Mouse (Mus musculus) midbrain, postnatal 0 days (tissue): ENCODE data around the gene Olfr365. TPM values are rescaled to one million over a fixed set of nuclear protein-coding genes. Genes with fewer than 3 reads are reported as not detected.

ENCODE experiments used
- ATAC-seq: fragments of 200-750 bp; cut with Nextera tagmentation; 2 replicates; pipeline ENCODE4 v1.8.0; 2017; ENCODE audit warnings: moderate number of reproducible peaks, mild to moderate bottlenecking, moderate TSS enrichment, moderate library complexity; ENCODE audit not compliant: low FRiP score
- DNase-seq: peaks from one replicate; pipeline ENCODE4 v3.0.0-alpha.2; 2015; ENCODE audit warnings: low spot score
- H3K27ac ChIP-seq: fragments of 300-500 bp; sonication (generic); 2 replicates; pipeline ENCODE4 v1.5.1; 2014; ENCODE audit warnings: low read depth, mild to moderate bottlenecking, low read length, mixed read lengths
- H3K27me3 ChIP-seq: fragments of 300-500 bp; sonication (generic); 2 replicates; pipeline ENCODE4 v1.6.1; 2014; ENCODE audit warnings: low read length, control low read depth, mixed read lengths; ENCODE audit not compliant: insufficient read depth
- H3K36me3 ChIP-seq: fragments of 300-500 bp; sonication (generic); 2 replicates; pipeline ENCODE4 v1.6.1; 2014; ENCODE audit warnings: low read length, control low read depth, mixed read lengths; ENCODE audit not compliant: insufficient read depth
- H3K4me1 ChIP-seq: fragments of 300-500 bp; sonication (generic); 2 replicates; pipeline ENCODE4 v1.6.1; 2014; ENCODE audit warnings: mild to moderate bottlenecking, control low read depth, antibody characterized with exemption, low read length, mixed read lengths; ENCODE audit not compliant: insufficient read depth
- H3K4me2 ChIP-seq: fragments of 300-500 bp; sonication (generic); 2 replicates; pipeline ENCODE4 v1.6.1; 2014; ENCODE audit warnings: low read depth, mild to moderate bottlenecking, low read length, mixed read lengths; ENCODE audit not compliant: poor library complexity, severe bottlenecking
- H3K4me3 ChIP-seq: fragments of 300-500 bp; sonication (generic); 2 replicates; pipeline ENCODE4 v1.5.1; 2014; ENCODE audit warnings: low read depth, mild to moderate bottlenecking, low read length, moderate library complexity
- H3K9ac ChIP-seq: fragments of 300-500 bp; sonication (generic); replicated peaks from 2 replicates; pipeline ENCODE4 v1.6.1; 2014; ENCODE audit warnings: mild to moderate bottlenecking, low read length, moderate library complexity, mixed read lengths; ENCODE audit not compliant: poor library complexity, severe bottlenecking
- H3K9me3 ChIP-seq: fragments of 300-500 bp; sonication (generic); 2 replicates; pipeline ENCODE4 v1.6.1; 2016; ENCODE audit warnings: low read length, control low read depth
- CTCF ChIP-seq: IDR thresholded peaks from 2 replicates; pipeline ENCODE4 v1.5.1; 2016; ENCODE audit warnings: antibody characterized with exemption, mild to moderate bottlenecking
- WGBS: fragments of 180-500 bp; shearing (Covaris S2); extraction: QIAGEN DNeasy Blood & Tissue Kit; methylation state at CpG from one replicate; pipeline ENCODE4 v1.1.7; 2014; 5-methylcytosine and 5-hydroxymethylcytosine counted together
- polyA plus RNA-seq: library from polyadenylated mRNA; unstranded; fragments of >200 nt; fragmentation: Nextera tagmentation; extraction: Ambion mirVana; gene quantifications from 2 replicates; pipeline ENCODE4 v1.2.1, GENCODE M21; 2015
- total RNA-seq: library from RNA; depleted of rRNA; stranded (reverse); fragments of >200 nt; gene quantifications from 2 replicates; pipeline ENCODE4 v1.2.3, GENCODE M21; 2014; rRNA removed

The Olfr365 gene
- total RNA-seq (not detected in 2 replicates), polyA plus RNA-seq (not detected in 2 replicates)

- TF ChIP-seq CTCF = no peak
- Histone ChIP-seq H3K9me3 (0 out of 2 replicates have a peak, but pooled peaks cover 6% of the 10 kb centered on the region), H3K4me2 (no peak within 1 kb of the TSS), H3K9ac (no peak within 1 kb of the TSS), H3K4me3 (no peak within 1 kb of the TSS), H3K27ac (no peak within 1 kb of the TSS), H3K27me3 (no peaks in the 10 kb centered on the region), H3K36me3 (no peaks in the 10 kb centered on the region), H3K4me1 (no peaks in the 10 kb centered on the region)
- DNase-seq (no peak), ATAC-seq (no peak)
- WGBS = 72% methylated on average over 3 of the region's 3 CpGs
Measured at GRCm38 (mm10) chr2:37187898-37188297, at the start of gene Olfr365. Gene Olfr365 (plus strand): TSS chr2:37188198.

DNA sequence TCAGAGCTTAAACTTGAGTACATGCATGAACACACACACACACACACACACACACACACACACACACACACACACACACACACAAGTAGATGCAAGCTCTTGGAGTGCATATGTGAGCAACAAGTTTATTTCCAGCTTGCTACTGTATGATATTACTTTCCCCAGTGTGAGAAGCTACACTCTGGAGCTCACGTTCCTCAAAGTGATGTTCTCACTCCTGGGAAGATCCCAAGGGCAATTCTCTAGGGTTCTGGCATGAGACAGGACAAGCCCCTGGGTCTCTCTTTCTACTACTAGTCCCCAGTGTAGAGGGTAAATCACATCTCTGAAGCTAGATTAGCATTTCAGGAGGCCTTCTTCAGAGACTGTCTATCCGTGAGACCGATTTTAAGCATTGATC is 49.0 kb upstream of the Olfr365 start, which contains the start of gene Olfr364-ps1:
Olfr364-ps1 (plus strand) TSS at position 301 of the 400 bp plus-strand sequence.
- H3K27ac ChIP-seq = no peak within 1 kb of the TSS
- DNase-seq (no peak), ATAC-seq (no peak)
- no peaks in the 10 kb centered on the region for H3K4me1 ChIP-seq
- H3K9me3 ChIP-seq = peaks cover 15% of the 10 kb centered on the region
- no peak within 1 kb of the TSS for H3K9ac ChIP-seq
- WGBS = 83% methylated on average over 3 of the region's 3 CpGs
- no peaks in the 10 kb centered on the region for H3K36me3 ChIP-seq
- H3K4me3 ChIP-seq = no peak within 1 kb of the TSS
- H3K27me3 ChIP-seq = no peaks in the 10 kb centered on the region
- no peak for TF ChIP-seq CTCF
- H3K4me2 ChIP-seq = no peak within 1 kb of the TSS

DNA sequence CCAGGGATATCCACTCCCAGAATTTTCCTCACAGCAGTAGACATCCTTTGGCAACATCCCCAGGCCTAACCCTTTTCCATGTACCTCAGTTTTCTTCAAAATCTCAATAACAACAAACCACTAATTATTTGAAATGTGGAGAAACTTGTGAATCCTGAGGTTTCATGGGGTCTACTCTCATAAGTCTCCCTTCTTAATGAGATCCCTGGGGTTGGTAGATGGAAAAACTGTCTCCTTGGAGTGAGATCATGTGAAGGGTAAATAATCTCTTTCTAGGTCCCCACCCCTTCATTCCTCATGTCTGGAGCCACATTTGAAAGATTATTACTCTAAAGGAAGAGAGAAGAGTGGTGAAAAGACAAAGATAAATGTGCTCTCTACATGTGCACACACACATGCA is 23.3 kb downstream of the Olfr365 start, which contains the start of gene Olfr366:
Olfr366 (plus strand) TSS at position 301 of the 400 bp plus-strand sequence.
- TF ChIP-seq CTCF = no peak
- H3K4me3 ChIP-seq = no peak within 1 kb of the TSS
- no peaks in the 10 kb centered on the region for H3K4me1 ChIP-seq
- ATAC-seq (no peak), DNase-seq (no peak)
- H3K27ac ChIP-seq = no peak within 1 kb of the TSS
- no peaks in the 10 kb centered on the region for H3K27me3 ChIP-seq
- H3K4me2 ChIP-seq = no peak within 1 kb of the TSS
- H3K36me3 ChIP-seq = no peaks in the 10 kb centered on the region
- H3K9me3 ChIP-seq = peaks cover 4% of the 10 kb centered on the region; the same call in 1 of the 2 replicates
- H3K9ac ChIP-seq = no peak within 1 kb of the TSS

Other genes starting within 250 kb of the Olfr365 start
- gene Olfr357, start 194.4 kb upstream of the Olfr365 start, total RNA-seq = not detected in 2 replicates
- not detected in 2 replicates for gene Olfr357, start 194.4 kb upstream of the Olfr365 start, polyA plus RNA-seq
- gene Olfr358, start 178.9 kb upstream of the Olfr365 start, total RNA-seq = not detected in 2 replicates
- not detected in 2 replicates for gene Olfr358, start 178.9 kb upstream of the Olfr365 start, polyA plus RNA-seq
- gene Olfr360, start 122.5 kb upstream of the Olfr365 start, total RNA-seq = not detected in 2 replicates
- gene Olfr360, start 122.5 kb upstream of the Olfr365 start, polyA plus RNA-seq = not detected in 2 replicates
- not detected in 2 replicates for gene Olfr361, start 98.9 kb upstream of the Olfr365 start, total RNA-seq
- gene Olfr361, start 98.9 kb upstream of the Olfr365 start, polyA plus RNA-seq = not detected in 2 replicates
- gene Olfr362, start 70.3 kb upstream of the Olfr365 start, total RNA-seq = not detected in 2 replicates
- gene Olfr362, start 70.3 kb upstream of the Olfr365 start, polyA plus RNA-seq = not detected in 2 replicates
- not detected in 2 replicates for gene Olfr364-ps1, start 48.9 kb upstream of the Olfr365 start, total RNA-seq
- not detected in 2 replicates for gene Olfr364-ps1, start 48.9 kb upstream of the Olfr365 start, polyA plus RNA-seq
- not detected in 2 replicates for gene Olfr366, start 23.4 kb downstream of the Olfr365 start, total RNA-seq
- gene Olfr366, start 23.4 kb downstream of the Olfr365 start, polyA plus RNA-seq = not detected in 2 replicates
- gene Olfr368, start 138.3 kb downstream of the Olfr365 start, total RNA-seq = not detected in 2 replicates
- gene Olfr368, start 138.3 kb downstream of the Olfr365 start, polyA plus RNA-seq = not detected in 2 replicates
- 35.5 and 41.7 TPM in 2 replicates for gene Pdcl, start 171.1 kb downstream of the Olfr365 start, total RNA-seq
- 32.8 and 35.0 TPM in 2 replicates for gene Pdcl, start 171.1 kb downstream of the Olfr365 start, polyA plus RNA-seq
- gene Rc3h2, start 234.7 kb downstream of the Olfr365 start, total RNA-seq = 56.2 and 70.4 TPM in 2 replicates
- gene Rc3h2, start 234.7 kb downstream of the Olfr365 start, polyA plus RNA-seq = 9.0 and 13.3 TPM in 2 replicates